Mouse (Mus musculus) hindbrain, postnatal 0 days (tissue): Measurements from ENCODE around the gene Lenep. TPM values are rescaled to one million over a fixed set of nuclear protein-coding genes. Genes with fewer than 3 reads are reported as not detected.

Experiments used
- ATAC-seq: fragments of 200-750 bp; cut with Nextera tagmentation; 2 replicates; pipeline ENCODE4 v1.8.0; 2017; ENCODE audit warnings: mild to moderate bottlenecking, moderate TSS enrichment, moderate library complexity
- DNase-seq: peaks from one replicate; pipeline ENCODE4 v3.0.0-alpha.2; 2015; ENCODE audit warnings: low spot score
- H3K27ac ChIP-seq: fragments of 300-500 bp; sonication (generic); 2 replicates; pipeline ENCODE4 v1.5.1; 2014; ENCODE audit warnings: mild to moderate bottlenecking
- H3K27me3 ChIP-seq: fragments of 300-500 bp; sonication (generic); 2 replicates; pipeline ENCODE4 v1.6.1; 2014; ENCODE audit warnings: low read length, mixed read lengths; ENCODE audit not compliant: insufficient read depth
- H3K36me3 ChIP-seq: fragments of 300-500 bp; sonication (generic); 2 replicates; pipeline ENCODE4 v1.6.1; 2014; ENCODE audit warnings: low read length, mixed read lengths; ENCODE audit not compliant: insufficient read depth
- H3K4me1 ChIP-seq: fragments of 300-500 bp; sonication (generic); 2 replicates; pipeline ENCODE4 v1.6.1; 2014; ENCODE audit warnings: antibody characterized with exemption, low read length, mixed read lengths; ENCODE audit not compliant: insufficient read depth
- H3K4me2 ChIP-seq: fragments of 300-500 bp; sonication (generic); 2 replicates; pipeline ENCODE4 v1.6.1; 2014; ENCODE audit warnings: low read depth, mild to moderate bottlenecking, low read length, moderate library complexity, mixed read lengths
- H3K4me3 ChIP-seq: fragments of 300-500 bp; sonication (generic); 2 replicates; pipeline ENCODE4 v1.5.1; 2014; ENCODE audit warnings: low read length
- H3K9ac ChIP-seq: fragments of 300-500 bp; sonication (generic); replicated peaks from 2 replicates; pipeline ENCODE4 v1.6.1; 2014; ENCODE audit warnings: mild to moderate bottlenecking, low read length, moderate library complexity, mixed read lengths
- H3K9me3 ChIP-seq: fragments of 300-500 bp; sonication (generic); 2 replicates; pipeline ENCODE4 v1.6.1; 2016; ENCODE audit warnings: low read length, mixed read lengths
- CTCF ChIP-seq: IDR thresholded peaks from 2 replicates; pipeline ENCODE4 v1.5.1; 2016; ENCODE audit warnings: antibody characterized with exemption, control low read depth, low read depth
- WGBS: fragments of 180-500 bp; shearing (Covaris S2); extraction: QIAGEN DNeasy Blood & Tissue Kit; methylation state at CpG from one replicate; pipeline ENCODE4 v1.1.7; 2014; 5-methylcytosine and 5-hydroxymethylcytosine counted together
- polyA plus RNA-seq: library from polyadenylated mRNA; unstranded; fragments of >200 nt; fragmentation: Nextera tagmentation; extraction: Ambion mirVana; gene quantifications from 2 replicates; pipeline ENCODE4 v1.2.1, GENCODE M21; 2015
- total RNA-seq: library from RNA; depleted of rRNA; stranded (reverse); fragments of >200 nt; gene quantifications from 2 replicates; pipeline ENCODE4 v1.2.3, GENCODE M21; 2014

The Lenep gene
- total and polyA plus RNA-seq, 2 experiments from 2014 or later = not detected

DNA sequence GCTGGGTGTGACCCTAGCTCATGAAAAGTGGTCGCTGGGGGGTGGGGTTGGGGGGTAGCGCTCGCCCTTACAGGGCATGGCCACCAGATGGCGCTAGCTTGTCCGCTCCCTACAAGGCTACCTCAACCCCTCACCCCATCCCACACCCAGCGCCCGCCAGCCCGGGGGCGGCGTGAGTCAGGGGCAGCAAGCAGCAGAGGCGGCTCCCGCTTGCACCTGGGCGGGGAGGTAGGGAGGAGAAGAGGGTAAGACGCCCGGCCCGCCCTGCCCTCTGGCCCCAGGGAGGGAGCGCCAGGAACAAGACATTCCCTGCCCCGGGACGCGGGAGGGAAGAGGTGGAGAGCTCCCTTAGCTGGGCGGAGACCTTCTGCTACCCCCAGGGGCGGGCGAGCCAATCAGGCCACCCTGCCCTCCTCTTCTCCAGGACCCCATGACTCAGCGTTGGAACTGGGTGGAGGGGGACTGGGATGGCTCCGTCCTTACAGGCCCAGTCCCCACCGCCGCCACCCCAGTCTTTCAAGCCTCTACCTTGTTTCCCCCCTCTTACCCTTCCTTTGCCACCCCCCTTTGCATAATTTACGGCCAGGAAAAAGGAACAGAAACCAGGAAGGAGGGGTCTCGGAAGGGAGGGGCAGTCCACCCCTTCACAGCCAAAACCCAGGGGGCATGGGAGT lies 24.1 kb downstream of the Lenep start:
- no peaks in the 10 kb centered on the region for H3K36me3 ChIP-seq

GRCm38 (mm10) chr3:89377831-89378230 lies 24.8 kb downstream of the Lenep start:
- TF ChIP-seq CTCF = no peak
- H3K36me3 ChIP-seq = no peaks in the 10 kb centered on the region
- H3K27me3 ChIP-seq = no peaks in the 10 kb centered on the region
- 0 out of 2 replicates have a peak, but pooled peaks cover 4% of the 10 kb centered on the region for H3K4me1 ChIP-seq
- H3K4me3 ChIP-seq = peak overlapping the region; percentile 45; the same call in 1 of the 2 replicates
- WGBS = 72% methylated on average over 4 of the region's 4 CpGs
- no peak for DNase-seq
- H3K27ac ChIP-seq = no peak overlapping the region
- ATAC-seq = peak; percentile 5
- peak overlapping the region; percentile 68; the same call in 1 of the 2 replicates for H3K9ac ChIP-seq
- peak overlapping the region; percentile 80; the same call in 1 of the 2 replicates for H3K4me2 ChIP-seq
- no peaks in the 10 kb centered on the region for H3K9me3 ChIP-seq

More for the DNA sequence above, 24.1 kb downstream of the Lenep start:
- Histone ChIP-seq H3K9me3 (no peaks in the 10 kb centered on the region), H3K27me3 (no peaks in the 10 kb centered on the region), H3K4me2 (peak overlapping the region; percentile 80), H3K4me3 (peak overlapping the region; percentile 45), H3K9ac (peak overlapping the region; percentile 68), H3K27ac (peak overlapping the region; percentile 16; the same call in 1 of the 2 replicates), H3K4me1 (0 out of 2 replicates have a peak, but pooled peaks cover 4% of the 10 kb centered on the region)
- TF ChIP-seq CTCF = peak; percentile 95
- DNase-seq (peak; percentile 84), ATAC-seq (peak; percentile 95)
- 5% methylated on average over 27 of the region's 29 CpGs for WGBS

- Histone ChIP-seq H3K27ac (no peak overlapping the region), H3K27me3 (no peaks in the 10 kb centered on the region), H3K9ac (no peak overlapping the region), H3K36me3 (no peaks in the 10 kb centered on the region), H3K4me3 (no peak overlapping the region), H3K4me1 (0 out of 2 replicates have a peak, but pooled peaks cover 2% of the 10 kb centered on the region), H3K4me2 (no peak overlapping the region), H3K9me3 (no peaks in the 10 kb centered on the region)
- no peak for DNase-seq
- no peak for TF ChIP-seq CTCF
- 46% methylated on average over 5 of the region's 5 CpGs for WGBS
- ATAC-seq = no peak
Observed at GRCm38 (mm10) chr3:89373581-89374231, 28.9 kb downstream of the Lenep start.

DNA sequence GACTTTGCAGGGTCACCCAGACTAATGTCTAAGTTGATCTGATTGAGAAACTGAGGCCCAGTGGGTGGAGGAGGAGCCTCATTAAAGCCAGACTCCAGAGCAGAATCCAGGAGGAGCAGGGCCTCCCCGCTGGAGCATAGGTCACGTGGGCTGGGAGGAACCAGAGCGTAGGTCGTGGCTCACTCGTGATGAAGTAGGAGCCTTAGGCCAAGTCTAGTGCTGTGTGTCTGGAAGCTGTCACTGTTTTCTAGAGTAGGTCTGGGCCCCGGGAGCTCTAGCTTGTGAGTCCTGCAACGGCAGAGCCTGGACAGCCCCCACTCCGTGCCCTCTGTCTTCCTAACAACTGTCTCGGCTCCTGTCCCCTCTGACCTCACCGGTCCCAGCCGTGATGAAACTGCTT lies 35.3 kb downstream of the Lenep start:
- no peaks in the 10 kb centered on the region for H3K4me1 ChIP-seq
- no peak overlapping the region for H3K4me3 ChIP-seq
- ATAC-seq (no peak), DNase-seq (no peak)
- H3K36me3 ChIP-seq = no peaks in the 10 kb centered on the region
- no peak overlapping the region for H3K4me2 ChIP-seq
- WGBS = 69% methylated on average over 11 of the region's 11 CpGs
- no peak overlapping the region for H3K27ac ChIP-seq
- H3K27me3 ChIP-seq = 0 out of 2 replicates have a peak, but pooled peaks cover 5% of the 10 kb centered on the region
- no peak overlapping the region for H3K9ac ChIP-seq
- TF ChIP-seq CTCF = no peak
- H3K9me3 ChIP-seq = no peaks in the 10 kb centered on the region

DNA sequence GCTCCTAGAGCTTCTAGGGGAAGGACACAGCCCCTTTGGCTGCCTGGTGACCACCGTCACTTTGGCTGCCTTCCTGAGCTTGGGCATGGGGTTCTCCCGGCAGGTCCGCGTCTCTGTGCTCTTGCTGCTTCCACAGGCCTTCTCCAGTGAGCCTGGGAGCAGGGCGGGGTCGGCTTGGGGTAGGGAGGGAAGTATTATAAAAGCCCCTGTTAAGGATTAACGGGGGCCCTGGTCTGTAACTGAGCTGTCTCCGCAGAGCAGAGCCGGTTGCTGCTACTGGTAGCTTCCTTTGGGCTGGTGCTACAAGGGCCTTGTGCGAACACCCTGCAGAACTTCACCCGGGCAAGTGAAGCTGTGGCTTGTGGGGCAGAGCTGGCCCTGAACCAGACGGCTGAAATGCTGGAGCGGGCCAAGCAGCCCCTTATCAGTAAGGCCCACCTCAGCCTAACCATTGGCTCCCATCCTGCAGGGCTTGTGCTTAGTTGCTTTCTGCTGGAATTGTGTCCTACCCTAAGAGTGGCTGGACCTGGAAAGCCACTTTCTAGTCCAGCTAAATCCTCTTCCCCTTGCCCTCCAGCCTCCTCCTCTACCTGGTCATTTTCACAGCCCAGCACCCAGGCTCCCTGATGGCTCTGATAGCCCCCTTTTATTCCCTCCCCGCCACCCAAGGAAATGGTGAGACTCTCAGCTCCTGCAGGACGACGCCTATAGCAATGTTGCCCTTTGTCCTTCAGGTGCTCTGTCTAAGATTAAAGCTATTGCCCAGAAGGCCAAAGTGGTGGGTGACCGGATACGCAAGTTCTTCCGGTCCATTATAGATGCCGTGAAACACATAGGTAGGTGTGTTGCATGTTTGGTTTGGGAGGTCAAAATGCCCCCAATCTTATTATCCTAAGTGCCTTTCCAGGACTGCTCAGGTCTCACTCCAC lies 36.8 kb downstream of the Lenep start:
- Histone ChIP-seq H3K4me2 (no peak overlapping the region), H3K9me3 (no peaks in the 10 kb centered on the region), H3K4me1 (no peaks in the 10 kb centered on the region), H3K4me3 (no peak overlapping the region), H3K27me3 (0 out of 2 replicates have a peak, but pooled peaks cover 5% of the 10 kb centered on the region), H3K27ac (no peak overlapping the region), H3K9ac (no peak overlapping the region), H3K36me3 (no peaks in the 10 kb centered on the region)
- DNase-seq (no peak), ATAC-seq (no peak)
- WGBS = 76% methylated on average over 20 of the region's 20 CpGs
- no peak for TF ChIP-seq CTCF

DNA sequence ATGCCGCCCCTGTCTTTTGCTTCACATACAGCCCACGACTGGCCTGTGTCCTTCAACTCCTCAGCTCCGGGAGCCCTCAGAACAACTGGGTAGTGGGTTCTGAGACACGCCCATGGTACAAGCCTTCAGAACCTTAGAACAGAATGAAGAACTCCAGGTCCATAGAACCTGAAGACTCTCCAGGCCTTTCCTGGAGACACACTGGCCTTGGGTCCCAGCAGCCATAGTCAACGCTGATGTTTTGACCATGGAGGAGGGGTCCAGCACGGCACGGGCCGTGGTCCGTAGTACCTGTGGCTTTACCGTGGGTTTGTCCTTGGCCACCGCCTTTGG lies 37.5 kb downstream of the Lenep start, which contains the start of gene Dcst1:
TSS of gene Dcst1 (minus strand) at position 101 of the 333 bp plus-strand sequence.
- H3K9ac ChIP-seq = no peak within 1 kb of the TSS
- H3K4me2 ChIP-seq = no peak within 1 kb of the TSS
- ATAC-seq (no peak), DNase-seq (no peak)
- no peak within 1 kb of the TSS for H3K27ac ChIP-seq
- H3K4me3 ChIP-seq = no peak within 1 kb of the TSS
- H3K4me1 ChIP-seq = no peaks in the 10 kb centered on the region
- no peaks in the 10 kb centered on the region for H3K36me3 ChIP-seq
- no peaks in the 10 kb centered on the region for H3K9me3 ChIP-seq
- TF ChIP-seq CTCF = no peak
- 0 out of 2 replicates have a peak, but pooled peaks cover 5% of the 10 kb centered on the region for H3K27me3 ChIP-seq
- WGBS = 80% methylated on average over 11 of the region's 11 CpGs
